Mouse (Mus musculus) heart, embryonic 14.5 days (tissue): ENCODE data around the gene Mdm2. TPM values are rescaled to one million over a fixed set of nuclear protein-coding genes. Genes with fewer than 3 reads are reported as not detected.

ENCODE experiments used
- ATAC-seq: fragments of 200-750 bp; cut with Nextera tagmentation; 2 replicates; pipeline ENCODE4 v1.8.0; 2017; ENCODE audit warnings: low read depth, moderate TSS enrichment; ENCODE audit not compliant: insufficient number of reproducible peaks, insufficient read depth, low FRiP score
- H3K27ac ChIP-seq, 2 experiments: fragments of 200-500 bp in 1 of 2; fragments of 300-500 bp in 1 of 2; sonication (generic) in 1 of 2; replicated peaks in 1 of 2; 2 replicates each; pipeline ENCODE4 v1.5.1; 2012 to 2014; ENCODE audit warnings: low read depth in 2 of 2, low read length in 2 of 2, control low read depth in 1 of 2, mild to moderate bottlenecking in 1 of 2, mixed read lengths in 1 of 2; ENCODE audit not compliant: control insufficient read depth in 1 of 2, insufficient read depth in 1 of 2
- H3K27me3 ChIP-seq: fragments of 300-500 bp; sonication (generic); 2 replicates; pipeline ENCODE4 v1.6.1; 2014; ENCODE audit warnings: mild to moderate bottlenecking, low read length, control low read depth; ENCODE audit not compliant: control insufficient read depth, insufficient read depth
- H3K36me3 ChIP-seq: fragments of 300-500 bp; sonication (generic); 2 replicates; pipeline ENCODE4 v1.6.1; 2014; ENCODE audit warnings: mild to moderate bottlenecking, control low read depth, low read length, mixed read lengths; ENCODE audit not compliant: control insufficient read depth, insufficient read depth
- H3K4me1 ChIP-seq, 2 experiments: fragments of 200-500 bp in 1 of 2; fragments of 300-500 bp in 1 of 2; sonication (generic) in 1 of 2; 2 replicates each; pipeline ENCODE4 v1.6.1; 2012 to 2014; ENCODE audit warnings: low read length in 2 of 2, control low read depth in 1 of 2, mixed read lengths in 1 of 2; ENCODE audit not compliant: control insufficient read depth in 2 of 2, insufficient read depth in 2 of 2
- H3K4me2 ChIP-seq: fragments of 300-500 bp; sonication (generic); 2 replicates; pipeline ENCODE4 v1.6.1; 2014; ENCODE audit warnings: mild to moderate bottlenecking, low read length
- H3K4me3 ChIP-seq, 2 experiments: fragments of 200-500 bp in 1 of 2; fragments of 300-500 bp in 1 of 2; sonication (generic) in 1 of 2; 2 replicates each; pipeline ENCODE4 v1.5.1; 2012 to 2014; ENCODE audit warnings: low read length in 2 of 2, mild to moderate bottlenecking in 2 of 2, control low read depth in 1 of 2, low read depth in 1 of 2, moderate library complexity in 1 of 2; ENCODE audit not compliant: control insufficient read depth in 1 of 2, insufficient read depth in 1 of 2
- H3K9ac ChIP-seq: fragments of 300-500 bp; sonication (generic); 2 replicates; pipeline ENCODE4 v1.6.1; 2014; ENCODE audit warnings: mild to moderate bottlenecking, low read length
- H3K9me3 ChIP-seq: fragments of 300-500 bp; sonication (generic); 2 replicates; pipeline ENCODE4 v1.6.1; 2016; ENCODE audit warnings: low read length, control low read depth; ENCODE audit not compliant: control insufficient read depth
- WGBS: fragments of 180-500 bp; shearing (Covaris S2); extraction: QIAGEN DNeasy Blood & Tissue Kit; methylation state at CpG from one replicate; pipeline ENCODE4 v1.1.7; 2014; 5-methylcytosine and 5-hydroxymethylcytosine counted together
- polyA plus RNA-seq: library from polyadenylated mRNA; unstranded; fragments of >200 nt; fragmentation: Nextera tagmentation; extraction: Ambion mirVana; gene quantifications from 2 replicates; pipeline ENCODE4 v1.2.1, GENCODE M21; 2014

Gene Mdm2
- polyA plus RNA-seq, 1 experiment from 2014 or later = 48.9 TPM

DNA sequence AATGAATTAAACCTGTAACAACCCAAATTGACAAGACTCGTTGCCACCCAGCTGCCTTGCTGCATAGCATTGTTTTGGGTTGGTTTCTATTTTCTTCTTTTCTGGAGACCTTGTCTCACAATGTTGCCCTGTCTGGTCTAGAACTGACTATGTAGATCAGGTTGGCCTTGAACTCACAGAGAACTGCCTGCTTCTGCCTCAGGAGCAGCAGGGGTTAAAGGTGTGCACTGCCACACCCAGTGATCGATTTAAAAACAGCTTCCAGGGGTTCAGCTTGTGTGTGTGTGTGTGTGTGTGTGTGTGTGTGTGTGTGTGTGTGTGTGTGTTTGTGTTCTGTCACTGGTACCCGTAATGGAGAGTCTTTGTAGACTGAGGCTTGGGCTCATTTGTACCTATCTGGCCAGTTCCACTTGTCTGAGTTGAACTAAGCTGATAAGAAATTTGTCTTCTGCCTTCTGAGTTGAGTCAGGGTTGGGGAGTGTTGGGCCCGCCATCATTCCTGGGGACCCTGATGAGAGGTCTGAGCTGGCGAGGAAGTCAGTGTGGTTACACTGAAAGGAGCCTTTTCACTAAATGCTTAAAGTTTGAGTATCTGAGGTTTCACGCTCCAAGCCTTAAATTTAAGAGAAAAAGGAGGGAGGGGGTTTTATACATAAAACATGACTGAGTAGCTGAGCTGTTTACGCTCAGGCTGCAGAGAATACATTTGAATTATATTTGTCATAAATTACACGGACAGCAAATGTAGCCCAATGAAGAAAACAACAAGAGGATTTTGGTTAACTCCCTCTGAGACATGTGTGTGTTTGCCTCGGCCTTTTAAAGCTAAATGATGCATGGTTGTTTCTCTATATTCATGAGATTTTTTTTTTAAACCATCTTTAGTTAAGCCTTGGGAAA lies 44.9 kb downstream of the Mdm2 start:
- Histone ChIP-seq H3K9ac (no peak overlapping the region), H3K9me3 (no peaks in the 10 kb centered on the region), H3K4me2 (no peak overlapping the region), H3K4me3 (no peak overlapping the region), H3K27ac (no peak overlapping the region), H3K4me1 (peaks cover 4% of the 10 kb centered on the region in 2 experiments; a peak in 2 of 4 replicates), H3K36me3 (no peaks in the 10 kb centered on the region), H3K27me3 (no peaks in the 10 kb centered on the region)
- WGBS = 80% methylated on average over 9 of the region's 9 CpGs
- ATAC-seq = no peak

DNA sequence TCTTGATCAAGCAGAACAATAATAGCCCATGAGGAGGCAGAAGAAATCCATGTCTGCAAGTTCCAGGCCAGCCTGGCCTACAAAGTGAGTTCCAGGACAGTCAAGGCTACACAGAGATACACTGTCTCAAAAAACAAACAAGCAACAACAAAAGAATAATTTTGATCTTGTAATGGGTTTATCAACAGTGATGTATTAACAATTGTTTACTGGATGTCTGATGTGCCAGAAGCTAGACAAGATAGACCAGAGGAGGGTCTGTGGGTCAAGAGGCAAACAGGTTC lies 45.7 kb downstream of the Mdm2 start:
- ATAC-seq = no peak
- H3K27ac ChIP-seq = no peak overlapping the region
- H3K9me3 ChIP-seq = no peaks in the 10 kb centered on the region
- H3K4me3 ChIP-seq = no peak overlapping the region
- no peaks in the 10 kb centered on the region for H3K27me3 ChIP-seq
- H3K4me2 ChIP-seq = no peak overlapping the region
- H3K9ac ChIP-seq = no peak overlapping the region
- peaks cover 4% of the 10 kb centered on the region in 2 experiments; a peak in 2 of 4 replicates for H3K4me1 ChIP-seq
- no peaks in the 10 kb centered on the region for H3K36me3 ChIP-seq

DNA sequence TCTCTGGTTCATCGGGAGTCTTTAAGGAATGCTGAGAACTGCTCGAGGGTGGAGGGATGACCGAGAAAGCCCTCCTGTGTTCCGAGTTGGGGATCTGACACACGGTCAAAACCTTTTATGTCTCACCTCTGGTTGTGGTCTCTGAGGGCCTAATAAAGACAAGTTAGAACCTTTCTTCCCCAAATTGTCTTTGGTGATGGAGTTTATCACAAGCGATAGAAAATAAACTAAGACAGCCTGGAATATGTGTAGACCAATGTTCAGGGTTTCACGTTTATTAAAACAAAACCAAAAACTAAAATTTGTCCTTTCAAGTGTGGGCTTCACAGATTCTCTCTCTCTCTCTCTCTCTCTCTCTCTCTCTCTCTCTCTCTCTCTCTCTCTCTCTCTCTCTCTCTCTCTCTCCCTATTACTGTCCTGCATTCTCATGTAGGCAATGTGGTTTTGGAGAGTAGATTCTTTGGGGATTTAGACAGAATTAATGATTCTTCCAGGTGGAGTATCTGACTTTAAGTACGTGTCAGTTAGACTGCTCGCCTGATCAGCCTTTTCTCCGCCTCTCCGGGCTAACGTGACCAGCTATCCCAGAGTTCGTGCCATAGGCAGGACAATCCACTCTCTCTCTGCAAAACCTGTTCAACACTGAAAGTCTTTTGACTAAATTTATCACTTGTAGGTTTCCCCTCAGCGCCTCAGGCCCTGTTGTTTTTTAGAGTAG lies 46.2 kb downstream of the Mdm2 start:
- WGBS = 53% methylated on average over 14 of the region's 14 CpGs
- H3K4me1 ChIP-seq = peaks cover 4% of the 10 kb centered on the region in 2 experiments; a peak in 2 of 4 replicates
- H3K27me3 ChIP-seq = no peaks in the 10 kb centered on the region
- ATAC-seq = no peak
- H3K9ac ChIP-seq = peak overlapping the region; percentile 25; the same call in 1 of the 2 replicates
- H3K4me2 ChIP-seq = peak overlapping the region; percentile 60
- no peaks in the 10 kb centered on the region for H3K36me3 ChIP-seq
- no peaks in the 10 kb centered on the region for H3K9me3 ChIP-seq
- peak overlapping the region; percentile 21 to 37 for H3K4me3 ChIP-seq
- no peak overlapping the region for H3K27ac ChIP-seq

DNA sequence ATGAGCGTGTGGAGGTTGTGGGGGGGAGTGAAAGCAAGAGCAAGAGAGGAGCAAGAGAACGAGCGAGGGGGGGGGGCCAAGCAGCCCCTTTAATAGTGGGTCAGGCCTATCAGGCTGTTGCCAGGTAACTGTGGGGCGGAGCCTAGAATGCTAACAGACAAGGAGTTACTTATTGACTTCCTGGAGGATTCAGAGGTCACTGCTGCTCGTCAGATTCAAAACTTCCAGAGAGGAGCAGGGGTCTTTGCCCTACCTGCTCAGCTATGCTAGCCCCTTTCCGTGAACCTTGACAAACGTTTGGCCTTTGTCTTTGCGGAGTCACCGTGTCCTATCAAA lies 46.7 kb downstream of the Mdm2 start:
- peak overlapping the region; percentile 21 to 37 for H3K4me3 ChIP-seq
- no peak overlapping the region for H3K27ac ChIP-seq

DNA sequence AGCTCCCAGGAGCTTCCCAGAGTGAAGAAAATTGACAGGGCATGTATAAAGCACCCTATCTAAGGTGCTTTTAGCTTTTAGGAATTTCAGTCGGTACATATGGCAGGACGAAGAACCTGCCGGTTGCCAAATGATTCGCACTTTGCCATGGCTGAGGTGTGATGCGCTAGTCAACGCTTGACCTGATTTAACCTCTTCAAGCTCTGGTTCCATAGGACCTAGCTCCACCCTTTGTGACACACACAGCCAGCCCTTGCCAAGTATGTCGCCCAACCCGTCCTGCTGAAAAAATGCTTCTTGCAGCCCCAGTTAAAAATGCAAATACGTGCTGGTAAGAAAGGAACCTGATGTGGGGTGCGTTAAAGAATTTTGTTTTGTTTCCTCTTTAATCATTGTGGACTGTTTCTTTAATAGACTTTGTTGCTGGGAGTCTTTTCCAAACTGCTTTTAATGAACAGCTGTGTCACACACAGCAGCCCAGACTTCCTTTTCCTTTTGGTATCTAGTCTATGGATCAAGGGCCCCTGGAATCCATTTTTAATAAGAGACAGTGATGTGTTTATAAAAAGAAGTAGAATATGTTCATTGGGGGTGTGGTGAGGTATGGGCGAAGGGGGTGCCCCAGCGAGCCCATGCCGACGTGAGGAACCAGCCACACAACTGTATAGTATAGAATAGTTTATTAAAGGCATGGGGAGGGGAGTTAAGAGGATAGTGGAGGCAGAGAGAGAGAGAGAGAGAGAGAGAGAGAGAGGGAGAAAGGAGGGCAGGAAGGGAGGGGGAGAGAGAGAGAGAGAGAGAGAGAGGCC lies 47.3 kb downstream of the Mdm2 start:
- no peak for ATAC-seq
- Histone ChIP-seq H3K4me3 (peak overlapping the region in 1 of 2 experiments; percentile 21; a peak in 1 of 4 replicates), H3K9ac (no peak overlapping the region), H3K36me3 (no peaks in the 10 kb centered on the region), H3K9me3 (no peaks in the 10 kb centered on the region), H3K4me1 (peaks cover 4% of the 10 kb centered on the region in 2 experiments; a peak in 2 of 4 replicates), H3K27ac (no peak overlapping the region), H3K27me3 (no peaks in the 10 kb centered on the region), H3K4me2 (peak overlapping the region; percentile 60)
- WGBS = 69% methylated on average over 14 of the region's 14 CpGs

More for the DNA sequence above, 46.7 kb downstream of the Mdm2 start:
- ATAC-seq = no peak
- Histone ChIP-seq H3K9ac (peak overlapping the region; percentile 25; the same call in 1 of the 2 replicates), H3K9me3 (no peaks in the 10 kb centered on the region), H3K4me1 (peaks cover 4% of the 10 kb centered on the region in 2 experiments; a peak in 2 of 4 replicates), H3K27me3 (no peaks in the 10 kb centered on the region), H3K36me3 (no peaks in the 10 kb centered on the region), H3K4me2 (peak overlapping the region; percentile 60)
- WGBS = 18% methylated on average over 8 of the region's 9 CpGs

DNA sequence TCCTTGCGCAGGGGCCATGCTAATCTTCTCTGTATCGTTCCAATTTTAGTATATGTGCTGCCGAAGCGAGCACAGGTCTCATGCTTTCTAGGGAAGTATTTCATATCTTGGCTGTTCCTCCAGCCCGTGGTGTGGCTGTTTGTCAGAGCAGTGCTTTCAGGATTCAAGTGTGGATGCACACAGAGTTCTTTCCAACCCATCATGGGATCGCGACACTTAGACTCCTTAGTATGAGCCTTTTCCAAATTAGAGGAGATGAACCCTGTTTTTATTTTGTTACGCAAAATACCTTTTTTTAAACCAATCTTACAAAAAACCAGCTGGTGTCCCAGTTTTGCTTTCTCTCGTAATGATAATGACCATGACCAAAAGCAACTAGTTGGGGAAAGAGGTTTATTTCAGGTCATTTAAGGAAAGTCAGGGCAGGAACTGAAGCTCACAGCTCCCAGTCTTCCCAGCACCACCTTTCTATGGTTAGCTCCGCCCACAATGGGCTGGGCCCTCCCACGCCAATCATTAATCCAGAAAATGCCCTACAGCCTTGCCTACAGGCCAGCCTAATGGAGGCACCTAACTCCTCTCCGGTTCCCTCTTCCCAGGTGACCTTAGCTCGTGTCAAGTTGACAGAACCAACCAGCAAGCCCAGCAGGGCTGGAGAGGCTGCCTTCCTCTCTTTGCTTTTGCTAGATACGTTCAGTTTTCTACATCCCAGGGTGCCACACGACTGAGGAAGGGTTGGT lies 48.1 kb downstream of the Mdm2 start:
- Histone ChIP-seq H3K9ac (no peak overlapping the region), H3K4me3 (no peak overlapping the region), H3K36me3 (no peaks in the 10 kb centered on the region), H3K9me3 (no peaks in the 10 kb centered on the region), H3K27ac (no peak overlapping the region), H3K4me2 (no peak overlapping the region), H3K4me1 (peaks cover 4% of the 10 kb centered on the region in 2 experiments; a peak in 2 of 4 replicates), H3K27me3 (no peaks in the 10 kb centered on the region)
- 73% methylated on average over 15 of the region's 15 CpGs for WGBS
- no peak for ATAC-seq

DNA sequence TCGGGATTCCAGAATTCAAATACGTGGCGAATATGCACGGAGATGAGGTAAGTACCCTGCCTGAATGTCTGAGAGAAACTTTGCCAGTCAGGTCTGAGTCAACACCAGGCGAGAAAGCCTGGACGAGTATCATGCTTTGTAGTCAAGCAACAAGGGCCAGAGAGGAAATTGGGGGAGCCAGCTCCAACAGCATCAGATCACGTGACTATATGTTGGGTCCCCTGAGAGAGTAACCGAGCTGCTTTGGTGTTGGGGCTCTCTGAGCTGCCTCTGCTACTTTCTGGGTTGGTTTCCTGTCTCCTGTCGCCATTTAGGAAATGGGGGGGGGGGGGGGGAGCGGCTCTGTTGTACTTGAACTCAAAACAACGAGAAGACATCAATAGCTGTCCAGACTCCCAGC lies 50.7 kb downstream of the Mdm2 start:
- H3K4me1 ChIP-seq = peaks cover 4% of the 10 kb centered on the region in 2 experiments; a peak in 2 of 4 replicates
- no peak for ATAC-seq
- no peak overlapping the region for H3K9ac ChIP-seq
- H3K27ac ChIP-seq = no peak overlapping the region
- no peaks in the 10 kb centered on the region for H3K27me3 ChIP-seq
- H3K9me3 ChIP-seq = no peaks in the 10 kb centered on the region
- H3K4me3 ChIP-seq = no peak overlapping the region
- 46% methylated on average over 11 of the region's 11 CpGs for WGBS
- H3K4me2 ChIP-seq = no peak overlapping the region
- no peaks in the 10 kb centered on the region for H3K36me3 ChIP-seq
